Mouse (Mus musculus) forebrain, postnatal 0 days (tissue): ENCODE data around the gene Ltc4s. TPM values are rescaled to one million over a fixed set of nuclear protein-coding genes. Genes with fewer than 3 reads are reported as not detected.

Experiments used
- ATAC-seq: fragments of 200-750 bp; cut with Nextera tagmentation; 2 replicates; pipeline ENCODE4 v1.8.0; 2017; ENCODE audit warnings: mild to moderate bottlenecking, moderate library complexity
- DNase-seq: peaks from one replicate; pipeline ENCODE4 v3.0.0-alpha.2; 2015
- H3K27ac ChIP-seq: fragments of 300-500 bp; sonication (generic); 2 replicates; pipeline ENCODE4 v1.5.1; 2014; ENCODE audit warnings: low read depth, mild to moderate bottlenecking, antibody characterized with exemption, low read length, moderate library complexity, mixed read lengths
- H3K27me3 ChIP-seq: fragments of 300-500 bp; sonication (generic); 2 replicates; pipeline ENCODE4 v1.6.1; 2014; ENCODE audit warnings: mild to moderate bottlenecking, low read length, mixed read lengths; ENCODE audit not compliant: insufficient read depth
- H3K36me3 ChIP-seq: fragments of 300-500 bp; sonication (generic); 2 replicates; pipeline ENCODE4 v1.6.1; 2014; ENCODE audit warnings: mild to moderate bottlenecking, moderate library complexity; ENCODE audit not compliant: insufficient read depth
- H3K4me1 ChIP-seq: fragments of 300-500 bp; sonication (generic); 2 replicates; pipeline ENCODE4 v1.6.1; 2014; ENCODE audit warnings: antibody characterized with exemption; ENCODE audit not compliant: insufficient read depth
- H3K4me2 ChIP-seq: fragments of 300-500 bp; sonication (generic); 2 replicates; pipeline ENCODE4 v1.6.1; 2014; ENCODE audit warnings: low read depth, mild to moderate bottlenecking, moderate library complexity
- H3K4me3 ChIP-seq: fragments of 300-500 bp; sonication (generic); 2 replicates; pipeline ENCODE4 v1.5.1; 2014; ENCODE audit warnings: low read depth, low read length, mixed read lengths
- H3K9ac ChIP-seq: fragments of 300-500 bp; sonication (generic); 2 replicates; pipeline ENCODE4 v1.6.1; 2014; ENCODE audit warnings: mild to moderate bottlenecking
- H3K9me3 ChIP-seq: fragments of 300-500 bp; sonication (generic); 2 replicates; pipeline ENCODE4 v1.6.1; 2016; ENCODE audit warnings: low read length
- CTCF ChIP-seq: sonication (generic); IDR thresholded peaks from 2 replicates; pipeline ENCODE4 v1.5.1; 2016; ENCODE audit warnings: antibody characterized with exemption, control low read depth, low read depth
- WGBS: fragments of 180-500 bp; shearing (Covaris S2); extraction: QIAGEN DNeasy Blood & Tissue Kit; methylation state at CpG from one replicate; pipeline ENCODE4 v1.1.7; 2014; 5-methylcytosine and 5-hydroxymethylcytosine counted together
- polyA plus RNA-seq: library from polyadenylated mRNA; unstranded; fragments of >200 nt; fragmentation: Nextera tagmentation; extraction: Ambion mirVana; gene quantifications from 2 replicates; pipeline ENCODE4 v1.2.1, GENCODE M21; 2015
- total RNA-seq: library from RNA; depleted of rRNA; stranded (reverse); fragments of >200 nt; gene quantifications from 2 replicates; pipeline ENCODE4 v1.2.3, GENCODE M21; 2014

Gene Ltc4s
- total and polyA plus RNA-seq, 2 experiments from 2014 or later, result 6.1 TPM

- WGBS, result 80% methylated on average over 5 of the region's 5 CpGs
Measured at GRCm38 (mm10) chr11:50275568-50276151, 37.2 kb upstream of the Ltc4s start.

GRCm38 (mm10) chr11:50275077-50275476 is 36.7 kb upstream of the Ltc4s start:
- Histone ChIP-seq H3K9me3 (no peaks in the 10 kb centered on the region), H3K4me2 (no peak overlapping the region), H3K27me3 (no peaks in the 10 kb centered on the region), H3K9ac (no peak overlapping the region), H3K4me3 (no peak overlapping the region), H3K4me1 (no peaks in the 10 kb centered on the region), H3K36me3 (peaks cover under 1% of the 10 kb centered on the region; the same call in 1 of the 2 replicates), H3K27ac (no peak overlapping the region)
- DNase-seq (no peak), ATAC-seq (no peak)
- WGBS, result 97% methylated on average over 2 of the region's 2 CpGs
- no peak for TF ChIP-seq CTCF

More at GRCm38 (mm10) chr11:50275568-50276151, 37.2 kb upstream of the Ltc4s start:
- H3K4me1 ChIP-seq, result no peaks in the 10 kb centered on the region
- ATAC-seq (no peak), DNase-seq (no peak)
- no peak for TF ChIP-seq CTCF
- H3K4me3 ChIP-seq, result no peak overlapping the region
- no peak overlapping the region for H3K4me2 ChIP-seq
- no peak overlapping the region for H3K27ac ChIP-seq
- H3K27me3 ChIP-seq, result no peaks in the 10 kb centered on the region
- no peak overlapping the region for H3K9ac ChIP-seq
- H3K36me3 ChIP-seq, result peaks cover under 1% of the 10 kb centered on the region; the same call in 1 of the 2 replicates
- no peaks in the 10 kb centered on the region for H3K9me3 ChIP-seq

- Histone ChIP-seq H3K4me3 (no peak overlapping the region), H3K36me3 (peaks cover 3% of the 10 kb centered on the region; the same call in 1 of the 2 replicates), H3K27me3 (no peaks in the 10 kb centered on the region), H3K4me1 (no peaks in the 10 kb centered on the region), H3K4me2 (no peak overlapping the region), H3K9ac (no peak overlapping the region), H3K27ac (no peak overlapping the region), H3K9me3 (no peaks in the 10 kb centered on the region)
- no peak for TF ChIP-seq CTCF
- WGBS, result 48% methylated on average over 2 of the region's 2 CpGs
- DNase-seq, result no peak
- no peak for ATAC-seq
Measured at GRCm38 (mm10) chr11:50272819-50273218, 34.4 kb upstream of the Ltc4s start.

- no peak for ATAC-seq
- Histone ChIP-seq H3K4me3 (no peak overlapping the region), H3K4me2 (no peak overlapping the region), H3K27ac (no peak overlapping the region), H3K9ac (no peak overlapping the region), H3K4me1 (no peaks in the 10 kb centered on the region), H3K27me3 (no peaks in the 10 kb centered on the region), H3K9me3 (no peaks in the 10 kb centered on the region), H3K36me3 (peaks cover 22% of the 10 kb centered on the region)
- no peak for DNase-seq
- WGBS, result 97% methylated on average over 1 of the region's 1 CpGs
- TF ChIP-seq CTCF, result no peak
Measured at GRCm38 (mm10) chr11:50269885-50270284, 31.5 kb upstream of the Ltc4s start.

DNA sequence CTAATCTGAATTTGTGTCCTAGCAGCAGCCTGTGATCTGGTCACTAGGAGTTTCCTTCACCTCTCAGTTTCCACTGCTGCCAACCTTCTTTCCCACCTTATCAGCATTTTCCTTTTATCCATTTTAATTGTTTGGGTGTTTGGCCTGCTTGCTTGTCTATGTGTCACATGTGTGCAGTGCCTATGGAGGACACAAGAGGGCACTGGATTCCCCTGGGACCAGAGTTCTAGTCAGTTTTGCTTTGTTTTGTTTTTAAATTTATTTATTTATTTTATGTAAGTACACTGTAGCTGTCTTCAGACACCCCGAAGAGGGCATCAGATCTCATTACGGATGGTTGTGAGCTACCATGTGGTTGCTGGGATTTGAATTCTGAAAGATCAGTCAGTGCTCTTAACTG is 30.7 kb upstream of the Ltc4s start:
- Histone ChIP-seq H3K36me3 (peaks cover 28% of the 10 kb centered on the region), H3K4me1 (no peaks in the 10 kb centered on the region), H3K9me3 (no peaks in the 10 kb centered on the region), H3K27me3 (no peaks in the 10 kb centered on the region), H3K4me3 (no peak overlapping the region), H3K4me2 (no peak overlapping the region), H3K27ac (no peak overlapping the region), H3K9ac (no peak overlapping the region)
- DNase-seq (peak; percentile 27), ATAC-seq (0 out of 2 replicates have a peak, but pooled peaks have one; percentile 23)
- peak; percentile 52 for TF ChIP-seq CTCF
- 82% methylated on average over 2 of the region's 2 CpGs for WGBS

DNA sequence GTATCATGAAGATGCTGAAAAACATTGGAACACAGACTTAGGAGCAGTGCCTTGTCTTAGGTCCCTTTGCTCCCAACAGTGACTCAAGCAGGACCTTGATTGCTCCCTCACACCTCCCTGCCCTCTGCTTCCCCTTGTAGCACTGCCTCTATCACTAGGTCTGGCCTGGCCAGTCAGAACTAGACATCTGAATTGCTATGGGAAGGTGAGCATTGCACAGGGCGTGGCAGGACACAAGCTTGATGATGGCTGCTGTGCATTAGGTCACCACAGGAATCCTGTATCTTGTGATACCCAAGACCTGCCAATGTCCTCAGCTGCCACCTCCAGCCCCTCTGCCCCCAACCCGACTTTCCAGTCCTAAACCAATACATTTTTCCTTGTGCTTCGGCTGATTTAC is 28.6 kb upstream of the Ltc4s start:
- Histone ChIP-seq H3K36me3 (peaks cover 45% of the 10 kb centered on the region), H3K9me3 (no peaks in the 10 kb centered on the region), H3K4me1 (no peaks in the 10 kb centered on the region), H3K4me3 (no peak overlapping the region), H3K9ac (no peak overlapping the region), H3K4me2 (no peak overlapping the region), H3K27ac (no peak overlapping the region), H3K27me3 (no peaks in the 10 kb centered on the region)
- no peak for ATAC-seq
- TF ChIP-seq CTCF, result no peak
- 93% methylated on average over 3 of the region's 3 CpGs for WGBS
- DNase-seq, result no peak

GRCm38 (mm10) chr11:50265931-50266330 is 27.5 kb upstream of the Ltc4s start:
- ATAC-seq (no peak), DNase-seq (no peak)
- Histone ChIP-seq H3K9me3 (no peaks in the 10 kb centered on the region), H3K4me2 (no peak overlapping the region), H3K9ac (no peak overlapping the region), H3K36me3 (peaks cover 55% of the 10 kb centered on the region), H3K4me3 (no peak overlapping the region), H3K4me1 (no peaks in the 10 kb centered on the region), H3K27me3 (no peaks in the 10 kb centered on the region), H3K27ac (no peak overlapping the region)
- TF ChIP-seq CTCF, result no peak
- 88% methylated on average over 8 of the region's 8 CpGs for WGBS
